Mouse (Mus musculus) kidney, embryonic 15.5 days (tissue): ENCODE measurements at regions not wholly inside any gene's neighbourhood (a gene's known extent, or its start where the extent isn't known, plus 50 kb on each side); places are given as distances from the start of the nearest gene placed in this dataset.

ENCODE experiments used
- ATAC-seq: fragments of 200-750 bp; cut with Nextera tagmentation; replicated peaks from 2 replicates; pipeline ENCODE4 v1.8.0; 2017; ENCODE audit warnings: moderate TSS enrichment; ENCODE audit not compliant: low FRiP score
- H3K27ac ChIP-seq: fragments of 300-500 bp; sonication (generic); 2 replicates; pipeline ENCODE4 v1.5.1; 2015; ENCODE audit warnings: mild to moderate bottlenecking, inconsistent platforms
- H3K27me3 ChIP-seq: fragments of 300-500 bp; sonication (generic); 2 replicates; pipeline ENCODE4 v1.6.1; 2015; ENCODE audit warnings: inconsistent platforms
- H3K36me3 ChIP-seq: fragments of 300-500 bp; sonication (generic); 2 replicates; pipeline ENCODE4 v1.6.1; 2015; ENCODE audit warnings: inconsistent platforms
- H3K4me1 ChIP-seq: fragments of 300-500 bp; sonication (generic); 2 replicates; pipeline ENCODE4 v1.6.1; 2015; ENCODE audit warnings: inconsistent platforms
- H3K4me2 ChIP-seq: fragments of 300-500 bp; sonication (generic); 2 replicates; pipeline ENCODE4 v1.6.1; 2015; ENCODE audit warnings: moderate library complexity, mild to moderate bottlenecking, inconsistent platforms
- H3K4me3 ChIP-seq: fragments of 300-500 bp; sonication (generic); replicated peaks from 2 replicates; pipeline ENCODE4 v1.5.1; 2015; ENCODE audit warnings: mild to moderate bottlenecking, inconsistent platforms
- H3K9ac ChIP-seq: fragments of 300-500 bp; sonication (generic); 2 replicates; pipeline ENCODE4 v1.6.1; 2015; ENCODE audit warnings: mild to moderate bottlenecking, inconsistent platforms
- H3K9me3 ChIP-seq: fragments of 300-500 bp; sonication (generic); replicated peaks from 2 replicates; pipeline ENCODE4 v1.6.1; 2016; ENCODE audit warnings: inconsistent platforms
- WGBS: fragments of 180-500 bp; shearing (Covaris S2); methylation state at CpG from one replicate; pipeline ENCODE4 v1.1.7; 2015; ENCODE audit warnings: mixed read lengths; 5-methylcytosine and 5-hydroxymethylcytosine counted together

DNA sequence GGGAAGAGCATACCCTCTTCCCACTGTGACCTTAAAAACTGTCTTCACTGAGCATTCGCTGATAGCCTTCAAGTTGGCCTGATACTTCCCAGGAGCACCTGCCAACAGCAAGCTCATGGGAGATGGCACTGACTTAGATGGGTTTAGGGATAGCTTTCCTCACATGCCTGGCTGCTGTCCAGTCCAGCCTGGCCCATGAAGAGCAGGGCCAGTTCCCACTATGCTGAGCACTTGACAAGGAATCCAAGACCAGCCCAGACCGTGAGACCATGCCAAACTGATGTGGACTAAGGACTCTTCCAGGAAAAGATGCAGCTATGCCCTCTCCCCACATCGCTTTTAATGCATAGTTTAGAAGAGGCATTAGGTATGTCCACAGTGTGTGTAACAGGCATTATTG, 155.0 kb downstream of the Snx10 start:
- Histone ChIP-seq H3K9me3 (no peaks in the 10 kb centered on the region), H3K9ac (no peak overlapping the region), H3K4me1 (peaks cover 26% of the 10 kb centered on the region), H3K36me3 (no peaks in the 10 kb centered on the region), H3K27me3 (0 out of 2 replicates have a peak, but pooled peaks cover 15% of the 10 kb centered on the region), H3K4me2 (no peak overlapping the region), H3K4me3 (no peak overlapping the region), H3K27ac (no peak overlapping the region)
- whole genome bisulfite sequencing, result 93% methylated on average over 3 of the region's 3 CpGs
- ATAC-seq, result no peak

DNA sequence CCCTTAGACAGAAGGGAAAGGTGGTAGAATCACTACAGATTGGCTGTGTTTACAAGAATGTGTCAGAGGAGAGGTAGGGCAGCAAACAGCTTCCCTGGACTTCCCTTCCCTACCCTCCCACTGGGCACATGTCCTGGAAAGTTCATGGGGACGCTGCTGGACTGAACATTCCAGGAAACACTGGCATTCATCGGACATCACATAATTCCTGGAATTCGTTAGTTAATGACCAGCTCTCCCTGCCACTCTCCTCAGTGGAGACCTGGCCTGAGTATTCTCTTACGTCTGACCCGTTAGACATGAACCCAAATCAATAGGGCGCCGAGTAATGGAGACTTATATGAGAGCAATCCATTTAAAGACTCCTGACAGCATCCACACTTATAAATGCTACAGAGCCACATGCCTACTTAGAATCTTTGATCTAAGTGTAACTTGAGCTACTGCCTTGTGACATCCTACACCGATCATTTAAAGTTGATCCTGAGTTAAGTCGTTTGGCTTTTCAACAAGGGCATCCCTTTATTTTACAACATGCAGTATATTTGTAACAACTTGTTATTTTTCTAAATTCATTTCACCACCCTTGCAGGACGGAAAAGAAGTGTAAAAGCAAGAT, 156.6 kb downstream of the Snx10 start:
- peaks cover 26% of the 10 kb centered on the region for H3K4me1 ChIP-seq
- no peak overlapping the region for H3K4me3 ChIP-seq
- H3K36me3 ChIP-seq, result no peaks in the 10 kb centered on the region
- 16% methylated on average over 10 of the region's 10 CpGs for WGBS
- no peak overlapping the region for H3K27ac ChIP-seq
- peak; percentile 40; the same call in 1 of the 2 replicates for ATAC-seq
- no peak overlapping the region for H3K4me2 ChIP-seq
- H3K9ac ChIP-seq, result no peak overlapping the region
- 0 out of 2 replicates have a peak, but pooled peaks cover 13% of the 10 kb centered on the region for H3K27me3 ChIP-seq
- H3K9me3 ChIP-seq, result no peaks in the 10 kb centered on the region

DNA sequence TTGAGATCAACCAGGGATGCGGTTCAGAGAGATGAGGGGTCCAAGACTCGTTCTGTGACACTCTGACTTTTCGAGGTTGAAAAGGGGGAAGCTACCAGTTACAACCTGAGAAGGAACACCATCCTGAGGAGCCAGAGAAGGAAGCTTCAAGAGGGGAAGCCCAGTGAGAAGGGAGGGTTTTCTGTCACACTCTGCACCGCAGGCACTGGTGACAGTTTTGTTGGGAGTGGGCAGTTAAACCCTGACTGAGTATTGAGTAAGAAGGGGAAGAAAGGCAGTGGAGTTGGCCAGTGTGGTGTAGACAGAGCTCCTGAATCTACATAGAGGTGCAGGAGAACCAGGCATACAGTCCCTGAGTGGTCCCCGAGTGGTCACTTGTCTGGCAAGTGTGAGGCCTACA, 159.4 kb downstream of the Snx10 start:
- Histone ChIP-seq H3K9ac (no peak overlapping the region), H3K9me3 (no peaks in the 10 kb centered on the region), H3K36me3 (no peaks in the 10 kb centered on the region), H3K27me3 (0 out of 2 replicates have a peak, but pooled peaks cover 3% of the 10 kb centered on the region), H3K4me2 (no peak overlapping the region), H3K27ac (no peak overlapping the region), H3K4me1 (peaks cover 26% of the 10 kb centered on the region), H3K4me3 (no peak overlapping the region)
- ATAC-seq, result no peak
- 86% methylated on average over 5 of the region's 5 CpGs for WGBS

DNA sequence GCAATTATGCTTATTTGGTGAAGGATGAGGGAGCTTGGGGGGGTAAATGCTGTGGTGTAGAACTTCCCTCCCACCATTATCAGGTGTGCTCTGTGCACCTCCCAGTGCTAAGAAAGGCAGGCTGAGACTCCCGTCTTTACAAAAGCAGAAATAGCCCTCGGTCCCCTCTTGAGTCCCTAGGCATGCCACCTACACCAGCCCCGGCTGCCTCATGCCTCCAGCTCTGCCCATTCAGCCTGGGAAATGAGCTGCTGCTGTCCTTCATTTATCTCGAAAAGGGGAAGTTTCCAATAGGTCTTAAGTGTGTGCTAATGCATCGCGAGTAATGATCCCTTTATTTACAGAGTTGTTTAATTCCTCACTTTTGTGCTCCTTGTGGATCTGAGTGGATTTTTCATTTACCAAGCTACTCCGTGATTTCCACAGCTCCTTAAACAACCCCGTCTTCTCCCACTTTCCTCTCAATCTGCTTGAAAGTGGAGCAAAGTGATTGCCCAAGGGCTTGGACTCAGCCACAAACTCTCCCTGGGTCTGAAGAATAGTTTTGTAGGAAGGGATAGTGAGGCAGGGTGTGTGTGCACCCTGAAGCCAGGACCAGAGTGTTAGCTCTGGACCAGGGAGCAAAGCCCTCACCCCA, 162.1 kb downstream of the Snx10 start:
- no peak for ATAC-seq
- Histone ChIP-seq H3K9me3 (no peaks in the 10 kb centered on the region), H3K27me3 (0 out of 2 replicates have a peak, but pooled peaks cover 3% of the 10 kb centered on the region), H3K4me1 (peaks cover 16% of the 10 kb centered on the region), H3K4me3 (no peak overlapping the region), H3K27ac (no peak overlapping the region), H3K4me2 (no peak overlapping the region), H3K36me3 (no peaks in the 10 kb centered on the region), H3K9ac (no peak overlapping the region)
- WGBS, result 74% methylated on average over 8 of the region's 8 CpGs

DNA sequence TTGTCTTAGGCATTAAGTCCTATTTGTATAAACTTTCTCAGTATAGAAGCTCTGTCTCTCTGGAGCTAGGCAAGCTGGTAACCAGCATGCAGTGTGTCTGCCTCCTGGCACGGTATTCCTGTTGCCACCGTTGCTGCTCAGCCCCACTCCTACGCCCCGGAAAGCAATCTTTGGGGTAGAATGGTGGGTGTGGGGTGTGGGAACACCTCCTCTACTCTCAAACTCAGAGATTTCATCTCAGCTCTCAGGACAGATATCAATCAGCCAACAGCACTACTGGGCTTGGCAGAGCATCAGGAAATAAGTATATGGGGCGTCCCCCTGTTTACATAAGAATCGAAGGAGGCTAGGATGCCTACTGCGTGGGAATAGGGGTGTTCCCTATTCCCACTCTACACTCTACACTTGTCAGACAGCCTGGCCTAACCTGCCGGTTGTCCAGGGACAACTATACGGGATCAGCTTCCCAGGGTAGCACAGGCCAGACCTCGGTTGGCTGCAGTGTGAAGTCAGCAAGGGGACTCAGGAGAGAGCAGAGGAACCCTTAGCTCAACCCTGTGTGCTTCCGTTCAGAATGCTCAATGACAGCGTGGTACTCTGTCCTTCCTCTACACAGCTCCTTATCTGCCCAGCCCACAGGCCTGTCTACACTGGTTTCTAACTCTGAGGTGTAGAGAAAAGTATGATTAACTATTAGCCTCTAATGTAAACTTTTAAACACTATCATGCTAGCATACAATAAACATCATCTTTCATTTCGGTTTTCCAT, 167.3 kb downstream of the Snx10 start:
- peaks cover 3% of the 10 kb centered on the region; the same call in 1 of the 2 replicates for H3K4me1 ChIP-seq
- no peak overlapping the region for H3K9ac ChIP-seq
- 80% methylated on average over 13 of the region's 13 CpGs for WGBS
- no peak overlapping the region for H3K4me3 ChIP-seq
- H3K9me3 ChIP-seq, result no peaks in the 10 kb centered on the region
- ATAC-seq, result no peak
- no peaks in the 10 kb centered on the region for H3K27me3 ChIP-seq
- H3K27ac ChIP-seq, result no peak overlapping the region
- no peak overlapping the region for H3K4me2 ChIP-seq
- H3K36me3 ChIP-seq, result no peaks in the 10 kb centered on the region

DNA sequence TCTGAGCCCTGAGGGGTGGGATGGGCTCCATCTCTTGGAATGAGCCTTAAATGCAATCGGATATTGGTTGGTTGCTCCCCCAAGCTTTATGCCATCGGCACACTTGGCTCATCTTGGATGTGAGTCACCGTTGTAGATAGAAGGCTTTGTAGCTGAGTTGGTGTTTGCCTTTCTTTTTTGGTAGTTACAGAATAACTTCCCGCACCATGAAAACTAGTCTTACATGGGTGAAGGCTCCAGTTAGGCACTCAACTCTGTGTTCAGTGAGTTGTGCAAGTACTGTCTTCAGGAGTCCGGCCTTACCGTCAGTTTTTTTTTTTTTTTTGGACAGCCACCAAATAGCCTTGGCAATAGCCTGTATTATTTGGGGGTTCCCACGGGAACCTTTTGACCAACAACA, 170.3 kb downstream of the Snx10 start:
- ATAC-seq, result no peak
- H3K9me3 ChIP-seq, result no peaks in the 10 kb centered on the region
- no peak overlapping the region for H3K4me3 ChIP-seq
- 87% methylated on average over 7 of the region's 7 CpGs for WGBS
- no peak overlapping the region for H3K27ac ChIP-seq
- peaks cover 3% of the 10 kb centered on the region; the same call in 1 of the 2 replicates for H3K4me1 ChIP-seq
- H3K4me2 ChIP-seq, result no peak overlapping the region
- H3K36me3 ChIP-seq, result no peaks in the 10 kb centered on the region
- no peak overlapping the region for H3K9ac ChIP-seq
- H3K27me3 ChIP-seq, result no peaks in the 10 kb centered on the region

DNA sequence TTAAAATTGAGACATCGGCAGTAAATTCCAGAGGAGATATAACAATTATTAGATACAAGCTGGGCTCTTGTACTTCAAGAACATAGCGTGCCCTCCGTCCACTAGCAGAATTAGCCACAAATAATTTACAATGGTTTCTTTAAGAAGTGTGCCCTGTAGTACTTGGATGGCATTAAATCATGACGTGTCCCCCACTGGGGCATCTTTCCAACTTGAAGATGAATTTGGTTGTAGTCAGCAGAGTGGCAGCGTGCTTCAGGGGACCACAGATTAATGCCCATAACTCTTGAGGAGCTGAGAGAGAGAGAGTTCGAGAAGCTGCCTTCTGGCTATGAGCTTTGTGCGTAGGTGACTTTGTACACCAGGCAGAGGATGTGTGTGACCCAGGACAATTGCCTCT, 172.7 kb downstream of the Snx10 start:
- ATAC-seq, result no peak
- H3K9me3 ChIP-seq, result no peaks in the 10 kb centered on the region
- H3K4me3 ChIP-seq, result no peak overlapping the region
- H3K27ac ChIP-seq, result no peak overlapping the region
- no peaks in the 10 kb centered on the region for H3K4me1 ChIP-seq
- H3K36me3 ChIP-seq, result no peaks in the 10 kb centered on the region
- no peaks in the 10 kb centered on the region for H3K27me3 ChIP-seq
- no peak overlapping the region for H3K4me2 ChIP-seq
- H3K9ac ChIP-seq, result no peak overlapping the region
- WGBS, result 60% methylated on average over 7 of the region's 7 CpGs

DNA sequence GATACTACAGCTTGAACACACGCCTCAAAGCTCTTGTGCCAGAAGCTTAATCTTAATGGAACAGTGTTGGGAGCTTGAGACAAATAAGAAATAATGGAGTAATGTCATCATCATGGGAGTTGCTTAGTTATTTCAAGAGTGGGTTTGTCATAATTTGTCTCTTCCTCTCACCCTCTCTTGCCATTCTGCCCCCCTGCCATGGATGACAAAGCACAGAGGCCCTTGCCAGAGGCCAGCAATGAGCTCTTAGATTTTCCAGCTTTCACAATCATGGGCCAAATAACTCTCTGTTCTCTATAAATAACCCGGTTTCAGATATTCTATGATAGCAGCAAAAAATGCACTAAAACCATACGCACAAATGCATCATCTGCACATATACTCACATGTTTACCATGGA, 174.1 kb downstream of the Snx10 start:
- Histone ChIP-seq H3K4me2 (no peak overlapping the region), H3K27me3 (no peaks in the 10 kb centered on the region), H3K9me3 (no peaks in the 10 kb centered on the region), H3K9ac (no peak overlapping the region), H3K4me3 (no peak overlapping the region), H3K36me3 (no peaks in the 10 kb centered on the region), H3K27ac (no peak overlapping the region), H3K4me1 (no peaks in the 10 kb centered on the region)
- ATAC-seq, result no peak
- 89% methylated on average over 3 of the region's 3 CpGs for WGBS

DNA sequence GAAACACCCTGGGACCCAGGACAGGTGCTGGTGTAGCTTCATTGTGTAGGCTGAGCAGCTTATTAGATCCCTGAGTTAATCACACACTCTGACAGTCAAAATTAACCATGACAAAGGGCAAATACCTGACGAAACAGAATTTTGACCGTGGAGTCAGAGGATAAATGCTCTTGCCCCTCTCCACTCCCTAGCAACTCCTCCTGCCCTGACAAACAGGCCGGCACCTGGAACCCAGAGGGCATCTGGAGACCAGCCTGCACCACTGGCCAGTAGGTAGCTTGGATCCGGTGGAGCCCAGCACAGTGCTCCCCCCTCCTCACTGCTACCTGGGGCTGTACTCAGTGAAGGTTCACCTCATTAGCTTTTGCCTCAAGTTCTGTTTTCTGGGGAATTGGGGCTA, 174.5 kb downstream of the Snx10 start:
- no peak overlapping the region for H3K9ac ChIP-seq
- no peaks in the 10 kb centered on the region for H3K4me1 ChIP-seq
- WGBS, result 67% methylated on average over 4 of the region's 4 CpGs
- H3K27me3 ChIP-seq, result no peaks in the 10 kb centered on the region
- H3K4me3 ChIP-seq, result no peak overlapping the region
- H3K36me3 ChIP-seq, result no peaks in the 10 kb centered on the region
- ATAC-seq, result no peak
- H3K27ac ChIP-seq, result no peak overlapping the region
- H3K9me3 ChIP-seq, result no peaks in the 10 kb centered on the region
- no peak overlapping the region for H3K4me2 ChIP-seq

DNA sequence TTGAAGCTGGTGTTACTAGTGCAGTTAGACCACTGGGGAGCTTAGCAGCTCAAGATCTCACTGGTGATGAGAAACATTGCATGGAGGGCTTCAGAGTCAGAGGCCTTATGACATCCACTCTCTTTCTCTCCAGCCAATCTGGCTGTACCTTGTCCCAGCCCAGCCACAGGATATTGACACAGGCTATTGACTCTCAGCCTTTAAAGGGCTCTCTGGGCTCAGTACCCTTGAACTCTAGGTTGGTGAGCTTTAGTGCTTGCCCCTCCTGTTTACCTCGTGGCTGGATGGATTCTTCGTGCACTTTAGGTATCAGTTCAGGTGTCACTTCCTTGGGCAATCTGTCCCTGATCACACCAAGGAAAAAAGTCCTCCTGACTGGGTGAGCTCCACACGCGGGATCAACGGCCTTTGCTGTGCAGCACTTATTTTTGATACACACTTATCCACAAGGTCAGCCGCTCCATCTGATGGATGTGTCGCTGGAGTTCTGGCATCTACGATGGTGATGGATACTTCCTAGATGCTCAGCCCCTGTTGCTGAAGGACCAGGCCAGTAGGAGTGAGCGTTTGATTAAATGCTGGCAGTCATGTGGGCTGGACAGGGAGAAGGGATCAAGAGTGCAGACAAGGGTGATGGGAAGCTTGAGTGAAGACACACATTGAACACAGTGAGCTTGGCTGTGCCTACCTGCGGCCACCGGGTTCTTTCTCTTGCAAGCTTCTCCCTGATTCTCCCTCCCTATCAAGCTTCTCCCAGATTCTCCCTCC, 177.7 kb downstream of the Snx10 start:
- ATAC-seq, result no peak
- Histone ChIP-seq H3K4me2 (no peak overlapping the region), H3K4me1 (no peaks in the 10 kb centered on the region), H3K9me3 (no peaks in the 10 kb centered on the region), H3K36me3 (no peaks in the 10 kb centered on the region), H3K4me3 (no peak overlapping the region), H3K27me3 (no peaks in the 10 kb centered on the region; the same call in 1 of the 2 replicates), H3K9ac (no peak overlapping the region), H3K27ac (no peak overlapping the region)
- WGBS, result 87% methylated on average over 11 of the region's 11 CpGs

DNA sequence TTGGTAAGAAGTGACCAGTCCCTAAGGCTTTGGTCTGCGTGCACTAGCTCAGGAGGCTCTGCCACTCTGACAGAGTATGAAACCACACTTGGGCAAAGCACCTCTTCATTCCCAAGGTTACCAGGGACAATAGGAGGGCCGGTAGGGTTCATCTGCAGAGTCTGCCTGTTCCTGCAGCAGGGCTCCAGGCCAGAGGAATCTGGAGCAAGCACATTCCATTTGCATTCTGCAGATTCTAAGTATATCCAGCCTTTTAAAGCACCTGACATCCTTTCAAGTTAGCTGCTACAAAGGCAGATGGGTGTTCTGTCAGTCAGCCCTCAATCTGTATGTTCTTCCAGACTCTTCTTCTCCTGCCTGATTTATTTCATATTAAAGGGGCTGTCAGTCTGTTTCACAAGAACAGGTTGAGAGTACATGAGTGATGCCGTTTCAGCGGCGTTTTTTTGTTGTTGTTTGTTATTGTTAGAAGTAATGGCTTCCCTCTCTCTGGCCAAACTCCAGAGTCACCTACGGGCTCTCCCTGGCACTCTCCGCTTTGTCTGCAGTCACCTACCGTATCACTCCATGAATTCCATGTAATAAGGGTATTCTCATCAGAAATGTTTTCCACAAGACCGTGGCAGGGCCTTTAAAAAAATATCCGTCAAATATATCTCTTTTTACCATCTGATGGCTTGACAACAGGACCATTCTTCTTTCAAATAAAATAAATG, 178.9 kb downstream of the Snx10 start:
- WGBS, result 77% methylated on average over 10 of the region's 10 CpGs

More for the DNA sequence above, 178.9 kb downstream of the Snx10 start:
- Histone ChIP-seq H3K9me3 (no peaks in the 10 kb centered on the region), H3K4me3 (no peak overlapping the region), H3K4me2 (no peak overlapping the region), H3K27me3 (no peaks in the 10 kb centered on the region; the same call in 1 of the 2 replicates), H3K9ac (no peak overlapping the region), H3K4me1 (no peaks in the 10 kb centered on the region), H3K27ac (no peak overlapping the region), H3K36me3 (no peaks in the 10 kb centered on the region)
- ATAC-seq, result no peak
